Mouse (Mus musculus) forelimb bud, embryonic 11.5 days (tissue): ENCODE measurements around the gene Prkca.

ENCODE experiments used
- DNase-seq: peaks from one replicate; pipeline ENCODE4 v3.0.0-alpha.2; 2012; ENCODE audit warnings: low read depth, low spot score

Gene Prkca

DNA sequence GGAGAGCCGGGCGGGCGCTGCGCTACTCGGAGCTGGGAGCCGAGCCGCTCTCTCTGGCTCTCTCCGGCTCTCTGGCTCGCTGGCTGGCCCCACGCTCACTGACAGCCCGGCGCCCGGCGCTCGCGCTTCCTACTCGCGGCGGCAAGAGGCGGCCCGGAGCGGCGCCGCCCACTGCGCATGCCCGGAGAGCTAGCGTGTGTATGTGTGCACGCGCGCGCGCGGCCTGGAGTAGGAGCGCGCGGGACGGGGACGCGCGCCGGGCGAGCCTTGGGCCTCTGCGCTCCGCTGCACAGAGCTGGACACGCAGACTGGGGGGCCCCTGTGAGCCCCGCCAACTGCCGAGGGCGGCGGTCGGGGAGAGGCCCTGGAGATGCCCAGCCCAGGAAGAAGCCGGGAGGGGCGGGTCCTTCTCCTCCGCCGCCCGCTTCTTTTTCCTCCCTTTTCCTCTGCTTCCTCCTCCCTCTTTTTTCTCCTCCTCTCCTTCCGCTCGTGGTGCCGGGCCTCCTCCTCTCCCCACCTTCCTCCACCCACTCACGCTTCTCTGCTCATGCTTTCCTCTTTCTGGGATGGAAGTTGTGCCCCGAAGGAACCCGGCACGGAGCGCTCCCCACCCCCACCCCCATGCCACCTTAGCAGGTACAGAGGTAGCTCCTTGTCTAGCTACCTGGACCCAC lies at the start of gene Prkca:
Gene Prkca (minus strand): TSS at position 140 of the 674 bp plus-strand sequence.
- peak; percentile 94 for DNase-seq

DNA sequence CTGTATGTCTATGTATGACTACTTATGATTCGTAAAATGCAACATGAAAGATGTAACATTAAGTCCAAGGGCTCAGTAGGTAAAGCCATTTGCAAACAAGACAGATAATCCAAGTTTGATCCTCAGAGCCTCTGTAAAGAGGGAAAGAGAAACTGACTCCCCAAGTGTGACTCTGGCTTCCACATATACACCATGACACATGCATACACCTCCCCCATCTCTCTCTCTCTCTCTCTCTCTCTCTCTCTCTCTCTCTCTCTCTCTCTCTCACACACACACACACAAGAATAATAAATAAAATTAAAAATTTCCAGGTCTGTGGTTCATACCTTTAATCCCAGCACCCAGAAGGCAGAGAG lies 41.9 kb upstream of the Prkca start:
- DNase-seq, result no peak

DNA sequence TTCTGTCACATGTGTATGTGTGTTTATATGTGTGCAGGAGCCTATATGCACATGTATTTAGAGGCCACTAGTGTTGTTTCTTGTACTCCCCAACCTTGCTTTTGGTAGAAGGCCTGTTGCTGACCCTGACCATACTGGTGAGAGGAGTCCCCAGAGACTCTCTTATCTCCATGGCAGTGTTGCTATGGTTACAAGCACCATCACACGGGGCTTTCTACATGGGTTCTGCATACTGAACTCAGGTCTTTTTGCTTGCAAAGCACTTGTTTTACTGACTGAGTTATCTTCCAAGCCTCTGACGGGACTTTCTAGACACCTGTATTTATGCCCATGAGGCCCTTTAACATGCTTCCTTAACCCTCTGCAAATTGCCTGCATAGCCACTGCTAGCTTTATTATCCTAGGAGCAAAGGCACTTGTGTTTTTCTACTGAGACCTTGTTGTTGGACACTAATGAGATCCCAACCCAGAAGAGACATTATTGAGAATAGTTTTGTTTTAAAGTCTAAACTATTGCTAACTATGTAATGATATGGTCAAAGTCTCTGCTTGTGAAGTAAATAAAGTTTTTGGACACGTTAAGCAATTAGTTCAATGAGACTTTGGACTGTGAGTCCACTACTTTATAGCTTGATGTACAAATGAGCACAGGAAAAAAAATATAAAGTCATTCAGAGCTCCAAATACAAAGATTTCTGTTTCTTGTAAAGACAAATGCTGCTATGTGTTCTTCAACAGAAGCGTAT lies 41.4 kb upstream of the Prkca start:
- no peak for DNase-seq

DNA sequence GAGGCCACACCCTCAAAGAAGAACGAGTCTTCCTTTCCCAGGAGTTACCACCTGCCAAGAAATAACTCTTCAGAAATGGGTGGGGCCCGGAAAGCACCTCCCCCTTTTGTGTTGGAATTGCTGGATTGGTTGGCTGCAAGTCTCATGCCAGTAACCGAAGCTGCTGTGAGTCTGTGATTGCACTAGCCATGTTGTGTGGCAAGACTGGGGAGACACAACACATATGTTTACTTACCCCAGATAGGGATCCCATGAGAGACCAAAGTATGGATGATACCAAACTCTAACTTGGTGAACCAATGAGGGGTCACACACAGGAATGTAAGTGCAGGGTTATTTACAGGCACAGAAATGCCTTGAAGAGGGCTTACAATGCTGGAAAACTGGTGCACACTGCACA lies 38.9 kb upstream of the Prkca start:
- no peak for DNase-seq

DNA sequence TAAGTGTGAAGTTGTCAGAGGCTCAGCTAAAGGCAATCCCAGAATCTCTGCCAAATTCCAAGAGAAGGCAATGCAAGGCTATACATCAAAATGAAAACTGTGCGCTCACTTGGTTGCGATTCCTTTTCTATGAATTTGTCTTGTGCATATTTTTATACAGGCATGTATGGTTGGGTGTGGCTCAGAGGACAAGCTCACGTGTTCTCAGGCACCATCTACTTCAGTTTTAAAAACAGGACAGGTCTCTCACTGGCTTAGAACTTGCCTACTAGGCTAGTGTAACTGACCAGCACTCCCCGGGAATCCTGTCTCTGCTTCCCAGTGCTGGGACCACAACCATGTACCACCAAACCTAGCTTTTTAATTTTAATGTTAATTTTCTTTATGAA lies 34.6 kb upstream of the Prkca start:
- DNase-seq, result no peak

DNA sequence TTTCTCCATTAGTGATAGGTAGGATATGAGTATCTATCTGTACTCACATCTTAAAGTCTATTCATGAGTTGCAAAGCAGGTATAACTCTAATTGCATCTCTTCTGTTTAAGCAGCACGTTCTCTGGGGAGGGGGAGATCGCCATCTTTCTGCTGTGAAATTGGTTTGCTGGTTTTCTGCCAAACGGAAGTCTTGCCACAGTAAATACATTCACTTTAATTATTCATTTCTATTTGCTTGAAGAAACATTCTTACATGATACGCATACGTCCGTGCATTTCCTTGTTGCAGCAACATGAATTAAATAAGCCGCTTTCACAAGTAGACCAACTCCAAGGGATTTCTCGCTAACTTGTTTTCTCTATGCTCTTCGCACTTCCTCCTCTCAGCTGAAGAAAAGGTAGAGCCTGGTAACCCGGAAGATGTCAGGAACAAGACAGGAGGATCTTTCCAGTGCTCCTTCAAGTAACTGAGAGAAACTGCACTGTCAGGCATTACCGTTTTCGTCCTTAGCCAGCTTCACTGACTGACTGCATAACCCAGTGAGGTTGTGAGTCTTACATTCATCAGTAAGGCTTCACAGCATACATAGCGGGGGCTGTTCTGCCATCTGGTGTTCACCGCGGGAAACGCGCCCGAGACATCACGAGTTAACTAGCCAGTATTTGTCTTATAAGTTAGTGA lies 34.1 kb upstream of the Prkca start:
- DNase-seq, result peak; percentile 80

DNA sequence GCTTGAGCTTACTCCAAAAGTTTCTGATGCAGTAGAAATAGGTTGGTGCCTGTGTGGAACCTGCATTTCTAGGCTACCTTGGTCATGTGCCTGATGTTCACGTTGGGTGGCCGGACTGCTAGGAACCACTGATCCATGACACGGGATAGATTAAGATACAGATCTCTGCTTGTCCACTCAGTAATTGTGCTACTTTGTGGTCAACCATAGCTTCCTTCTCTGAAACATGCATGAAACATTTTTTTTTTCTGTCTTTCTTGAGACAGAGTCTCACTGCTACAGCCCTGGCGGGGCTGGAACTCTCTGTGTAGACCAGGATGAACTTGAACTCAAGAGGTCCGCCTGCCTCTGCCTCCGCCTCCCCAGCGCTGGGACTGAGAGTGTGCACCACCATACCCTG lies 33.1 kb upstream of the Prkca start:
- no peak for DNase-seq

DNA sequence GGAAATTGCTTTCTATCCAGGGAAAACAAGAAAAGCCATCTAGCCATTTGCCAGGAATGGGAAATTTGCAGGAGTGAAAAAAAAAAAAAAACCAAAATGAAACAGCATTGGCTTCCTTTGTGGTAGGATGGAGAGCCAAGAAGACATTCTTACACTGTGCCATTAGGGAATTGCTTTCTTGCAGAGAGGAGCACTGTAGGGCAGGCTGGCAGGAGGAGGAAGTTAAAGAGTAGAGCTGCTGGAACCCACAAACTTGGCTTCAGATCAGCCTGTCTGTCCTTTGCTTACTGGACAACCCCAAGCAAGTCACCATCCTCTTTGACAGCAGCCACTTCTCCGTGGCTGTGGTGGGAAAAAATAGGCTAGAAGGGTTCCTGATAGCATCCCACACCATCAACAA lies 23.3 kb upstream of the Prkca start:
- DNase-seq, result no peak

DNA sequence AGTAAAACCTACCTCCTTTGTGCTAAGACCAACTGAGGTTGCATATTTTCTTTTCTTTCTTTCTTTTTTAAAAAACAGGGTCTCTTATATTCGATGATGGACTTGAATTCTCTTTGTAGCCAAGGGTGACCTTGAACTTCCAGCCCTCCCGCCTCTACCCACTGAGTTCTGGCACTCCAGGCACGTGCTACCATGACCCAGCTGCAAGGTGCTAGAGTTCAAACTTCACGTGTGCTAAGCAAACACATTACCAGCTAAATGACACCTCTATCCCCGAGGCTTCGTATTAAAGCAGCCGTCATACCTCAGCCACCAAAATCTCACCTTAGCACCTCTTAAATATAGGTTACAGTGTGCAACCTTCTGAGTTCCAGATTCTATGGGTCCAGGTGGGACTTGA lies 21.9 kb upstream of the Prkca start:
- DNase-seq, result no peak

DNA sequence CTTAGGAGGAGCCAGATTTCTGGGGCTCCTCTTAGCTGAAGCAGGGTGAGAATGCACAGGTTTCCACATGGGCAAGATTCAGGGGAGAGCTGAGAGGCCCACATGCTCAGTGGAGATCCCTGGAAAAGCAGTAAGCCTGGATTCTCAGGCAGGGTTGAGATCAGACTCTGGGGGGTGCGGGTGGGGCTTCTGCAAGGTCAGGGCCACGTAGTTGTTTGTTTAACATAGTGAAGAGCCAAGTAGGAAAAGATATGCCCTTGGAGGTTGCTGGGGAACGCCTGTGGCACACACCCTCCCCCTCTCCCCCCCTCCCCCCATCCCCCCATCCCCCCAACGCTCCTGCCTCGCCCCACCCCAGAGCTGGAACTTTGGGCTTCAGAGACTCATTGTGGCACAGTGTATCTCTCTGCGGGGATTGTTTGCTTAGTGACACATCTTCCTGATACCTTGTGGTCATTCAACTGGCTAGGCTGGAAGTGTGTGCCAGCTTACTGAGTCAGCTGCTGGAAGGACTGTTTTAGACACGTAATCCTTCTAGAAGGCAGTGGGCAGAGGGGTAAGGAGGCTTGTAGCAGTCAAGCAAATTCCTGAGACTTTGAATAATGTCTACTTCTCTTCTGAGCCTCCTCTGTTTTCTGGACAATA lies 21.3 kb upstream of the Prkca start:
- no peak for DNase-seq

DNA sequence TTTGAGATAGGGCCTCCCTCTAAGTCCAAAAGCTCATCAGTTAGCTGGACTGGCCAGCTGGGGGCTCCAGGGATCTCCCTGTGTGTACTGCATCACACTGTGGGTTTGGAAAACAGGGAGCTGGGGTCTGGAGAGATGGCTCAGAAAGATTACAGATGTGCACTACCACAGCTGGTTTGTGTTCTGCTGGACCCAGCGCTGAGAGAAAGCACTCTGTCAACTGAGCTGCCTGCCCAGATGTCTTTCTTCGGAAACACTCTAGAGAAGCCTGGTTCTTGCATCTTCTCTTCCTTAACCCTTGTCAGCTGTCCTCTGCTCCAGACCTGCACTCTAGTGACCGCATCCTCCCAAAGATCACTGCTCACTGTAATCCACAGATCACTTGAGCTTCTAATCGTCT lies 20.3 kb upstream of the Prkca start:
- no peak for DNase-seq

DNA sequence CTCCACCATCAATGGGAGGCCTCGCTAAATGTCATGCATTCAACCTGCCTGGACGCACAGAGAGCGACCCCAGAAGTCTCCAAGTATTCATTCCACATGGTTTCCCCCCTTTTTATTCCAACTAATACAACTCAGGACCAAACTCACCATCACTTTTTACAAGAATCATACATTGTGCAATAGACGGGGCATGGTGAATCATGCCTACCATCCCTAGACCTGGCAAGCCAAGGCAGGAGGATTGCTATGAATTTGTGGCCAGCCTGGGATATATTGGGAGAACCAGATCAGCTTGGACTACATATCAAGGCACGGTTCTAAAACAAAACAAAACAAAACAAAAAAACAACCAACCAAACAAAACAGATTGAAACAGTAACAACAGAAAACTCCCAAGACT lies 19.2 kb upstream of the Prkca start:
- DNase-seq, result no peak

DNA sequence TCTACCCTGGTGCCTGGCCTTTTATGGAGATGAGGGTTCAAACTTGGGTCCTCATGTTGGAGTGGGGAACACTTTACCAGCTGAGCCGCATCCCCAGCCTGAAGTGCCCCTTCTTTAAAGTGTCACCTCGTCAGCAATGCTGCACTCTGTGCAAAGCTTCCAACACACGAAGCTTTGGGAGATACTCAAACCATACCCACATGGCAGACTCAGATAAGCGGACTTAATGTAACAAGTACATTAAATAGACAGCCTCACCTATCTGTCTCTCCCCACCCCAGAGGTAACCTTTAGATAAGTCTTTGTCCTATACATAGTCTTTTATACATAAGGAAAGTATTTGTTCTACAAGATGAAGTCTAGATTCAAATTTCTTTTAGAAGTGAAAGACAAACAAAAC lies 17.3 kb upstream of the Prkca start:
- no peak for DNase-seq

DNA sequence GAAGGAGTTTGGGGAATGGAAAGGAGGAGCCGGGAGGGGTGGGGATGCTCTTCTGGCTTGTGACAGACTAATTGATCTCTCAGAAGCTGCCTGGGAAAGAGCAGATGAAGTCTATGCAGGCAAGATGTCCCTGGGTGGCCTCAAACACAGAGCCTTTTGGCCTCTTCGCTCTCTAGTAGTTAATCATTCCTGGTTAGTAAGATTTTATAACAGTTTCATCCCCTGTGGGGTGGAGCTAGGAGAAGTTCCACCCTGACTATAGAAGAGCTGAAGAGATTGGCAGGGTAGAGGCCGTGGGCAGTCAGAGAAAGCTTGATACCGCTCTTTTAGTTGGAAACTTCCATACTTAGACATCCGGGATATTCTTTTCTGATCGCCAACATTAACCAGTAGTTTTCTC lies 15.2 kb upstream of the Prkca start:
- DNase-seq, result no peak

DNA sequence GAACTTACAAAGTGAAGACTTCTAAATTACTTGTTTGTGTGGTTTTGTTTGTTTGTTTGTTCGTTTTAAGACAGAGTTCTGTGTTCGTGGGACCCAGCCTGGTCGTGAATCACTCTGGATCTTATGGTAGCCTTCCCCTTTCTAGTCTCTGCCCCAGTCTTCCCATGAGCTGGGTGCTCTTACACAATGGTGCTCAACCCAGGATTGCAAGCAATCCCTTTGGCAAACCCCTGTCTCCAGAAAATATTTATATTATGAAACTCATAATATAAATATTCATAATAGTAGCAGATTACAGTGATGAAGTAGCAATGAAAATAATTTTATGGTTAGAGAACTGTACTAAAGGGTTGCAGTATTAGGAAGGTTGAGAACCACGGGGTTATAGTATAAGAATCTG lies 12.3 kb upstream of the Prkca start:
- DNase-seq, result no peak

DNA sequence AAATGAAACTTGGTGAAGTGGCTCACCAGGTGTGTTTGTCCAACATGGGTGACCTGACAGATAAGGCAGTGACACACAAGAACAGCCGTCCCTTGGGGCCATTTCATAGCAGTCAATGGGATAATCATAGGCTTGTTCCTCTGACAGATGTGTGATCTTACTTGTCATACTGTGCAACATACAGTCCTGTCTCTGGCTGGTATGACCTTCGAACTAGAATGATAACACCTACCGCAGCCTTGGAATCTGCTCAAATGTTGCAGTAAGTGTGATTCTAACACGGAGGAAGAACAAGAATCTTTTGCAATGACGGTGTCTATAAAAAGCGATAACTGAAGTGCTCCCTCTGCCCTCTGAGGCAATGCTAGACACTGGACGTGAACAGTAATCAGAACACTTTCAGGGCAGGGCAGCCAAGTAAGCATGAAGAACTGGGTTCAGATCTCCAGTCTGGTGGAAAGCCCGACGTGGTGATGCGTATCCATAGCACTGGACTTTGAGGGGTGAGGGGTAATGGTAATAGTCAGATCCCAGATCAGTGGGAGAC lies 9.2 kb upstream of the Prkca start:
- no peak for DNase-seq

DNA sequence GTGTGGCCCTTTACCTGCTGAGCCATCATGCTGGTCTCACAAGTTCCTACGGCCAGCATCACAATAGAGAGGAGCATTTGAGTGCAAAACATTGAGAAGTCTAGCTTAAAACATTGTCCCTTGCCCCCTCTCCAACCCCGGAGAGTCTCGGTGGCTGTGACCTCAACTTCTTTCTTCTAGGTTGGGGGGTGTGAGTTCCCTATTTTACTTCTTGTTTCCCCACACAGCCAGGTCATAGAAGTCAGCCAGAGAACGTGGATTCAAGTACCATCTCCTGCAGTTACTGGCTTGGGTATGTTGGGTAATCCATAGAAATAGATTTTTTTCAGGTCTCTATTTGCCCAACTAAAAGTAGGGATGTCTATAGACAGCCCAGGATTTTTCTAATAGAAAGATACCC lies 7.1 kb upstream of the Prkca start:
- no peak for DNase-seq

DNA sequence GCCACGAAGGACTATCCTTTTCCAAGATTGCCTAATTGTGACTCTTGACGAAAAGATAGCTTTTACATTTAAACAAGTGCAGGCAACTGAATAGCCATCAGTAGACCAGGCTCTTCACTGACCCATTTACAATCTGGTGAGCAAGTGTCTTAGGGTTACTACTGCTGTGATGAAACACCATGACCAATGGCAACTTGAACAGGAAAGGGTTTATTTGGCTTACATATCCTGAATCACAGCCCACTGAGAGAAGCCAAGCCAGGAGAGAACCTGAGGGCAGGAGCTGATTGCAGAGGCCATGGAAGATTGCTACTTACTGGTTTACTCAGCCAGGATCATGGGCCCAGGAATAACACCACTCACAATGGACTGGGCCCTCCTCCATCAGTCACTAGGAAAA lies 1.6 kb upstream of the Prkca start:
- no peak for DNase-seq

DNA sequence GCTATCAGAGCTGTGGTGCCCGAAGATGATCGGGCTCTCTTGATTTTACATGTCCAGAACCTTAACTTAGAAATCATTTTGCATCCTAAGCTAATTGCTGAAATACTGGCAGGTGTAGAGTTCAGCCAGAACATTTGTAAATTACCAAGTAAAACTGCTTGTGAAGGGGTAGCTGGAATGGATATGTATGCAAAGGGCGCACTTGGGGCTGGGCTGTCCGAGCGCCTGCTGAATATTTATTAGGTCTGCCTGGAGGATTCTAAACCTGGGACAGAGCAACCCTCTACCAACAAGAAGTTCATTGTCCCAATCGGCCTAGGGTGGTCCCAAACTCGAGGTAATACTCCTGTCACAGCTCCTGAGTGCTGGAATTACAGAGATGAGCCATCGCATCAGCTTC lies 1.0 kb upstream of the Prkca start:
- DNase-seq, result no peak

DNA sequence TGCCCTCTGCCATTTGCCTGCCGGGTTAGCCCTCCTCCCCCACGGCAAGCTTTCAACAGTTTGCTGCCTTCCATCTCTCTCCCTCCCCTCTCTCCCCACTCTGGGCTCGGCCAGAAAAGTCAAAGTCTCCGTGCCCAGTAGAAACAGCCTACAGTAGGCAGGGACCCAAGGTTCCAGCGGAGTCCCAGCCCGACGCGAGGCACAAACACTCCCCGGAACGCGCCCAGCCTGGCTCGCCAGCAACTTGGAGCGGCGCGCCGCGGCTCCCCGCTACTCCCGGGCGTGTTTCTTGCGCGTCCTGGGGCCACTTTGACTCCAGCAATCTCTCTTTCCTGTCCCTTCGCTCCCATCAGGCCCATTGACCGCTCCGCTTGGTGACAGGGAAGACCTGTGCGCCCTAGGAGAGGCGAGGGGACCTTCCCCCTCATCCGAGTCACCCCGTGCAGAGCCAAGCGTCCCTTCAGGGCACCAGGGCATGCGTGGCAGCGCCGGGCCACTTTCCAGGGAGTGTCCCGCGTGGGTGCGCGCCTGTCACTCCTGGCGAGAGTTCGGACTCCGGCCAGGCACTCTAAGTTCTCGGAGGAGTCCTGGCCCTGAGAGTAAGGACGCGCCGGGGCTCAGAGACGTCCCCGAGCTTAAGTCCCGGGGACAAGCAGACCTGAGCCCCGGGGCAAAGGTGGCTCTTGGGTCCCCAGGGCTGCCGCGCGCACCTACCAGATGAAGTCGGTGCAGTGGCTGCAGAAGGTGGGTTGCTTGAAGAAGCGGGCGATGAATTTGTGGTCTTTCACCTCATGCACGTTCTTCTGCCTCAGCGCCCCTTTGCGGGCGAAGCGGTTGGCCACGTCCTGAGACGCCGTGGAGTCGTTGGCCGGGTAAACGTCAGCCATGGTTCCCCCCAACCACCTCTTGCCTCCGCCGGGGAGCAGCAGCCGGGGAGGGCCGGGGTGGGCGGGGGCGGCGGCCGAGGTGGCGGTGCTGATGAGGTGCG lies 653 bp downstream of the Prkca start, which contains the start of gene Apoh:
Gene Apoh (plus strand): TSS at position 574 of the 988 bp plus-strand sequence.
- DNase-seq, result peak; percentile 39

DNA sequence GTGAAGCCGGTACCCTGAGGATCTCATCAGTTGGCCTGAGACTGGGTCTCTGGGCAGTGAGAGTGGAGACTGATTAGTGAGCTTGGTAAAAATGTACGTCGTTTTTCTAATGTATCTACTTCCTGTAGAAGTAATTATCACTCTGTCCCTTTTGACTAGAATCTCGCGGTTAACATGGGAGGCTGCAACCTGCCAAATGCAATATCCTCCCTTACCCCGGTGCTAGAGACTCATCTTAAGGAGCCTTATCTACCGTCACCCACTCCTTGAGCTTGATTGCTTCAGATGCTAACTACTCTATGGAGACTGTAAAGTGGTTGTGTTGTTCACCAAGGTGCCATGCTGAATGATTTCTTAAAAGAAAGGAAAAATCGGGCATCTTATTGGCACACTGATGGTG lies 1.9 kb downstream of the Prkca start:
- DNase-seq, result no peak
